Mouse (Mus musculus) embryonic fibroblast, embryonic 13.5 days (primary cell): ENCODE data around the gene Cd44. TPM values are rescaled to one million over a fixed set of nuclear protein-coding genes. Genes with fewer than 3 reads are reported as not detected.

ENCODE experiments used
- H3K27ac ChIP-seq: 2 replicates; pipeline ENCODE4 v1.5.1; 2012; ENCODE audit warnings: low read length, control low read depth, inconsistent platforms; ENCODE audit not compliant: insufficient read depth
- H3K4me1 ChIP-seq: 2 replicates; pipeline ENCODE4 v1.6.1; 2011; ENCODE audit warnings: low read length; ENCODE audit not compliant: control insufficient read depth, insufficient read depth
- H3K4me3 ChIP-seq: 2 replicates; pipeline ENCODE4 v1.5.1; 2011; ENCODE audit warnings: mild to moderate bottlenecking, control low read depth, low read length; ENCODE audit not compliant: insufficient read depth
- CTCF ChIP-seq: IDR thresholded peaks from 2 replicates; pipeline ENCODE4 v1.5.1; 2011; ENCODE audit warnings: mild to moderate bottlenecking, control low read depth, low read length, moderate library complexity, borderline replicate concordance; ENCODE audit not compliant: insufficient read depth
- POLR2A ChIP-seq: IDR thresholded peaks from 2 replicates; pipeline ENCODE4 v1.6.1; 2011; ENCODE audit warnings: low read depth, mild to moderate bottlenecking, control low read depth, low read length, moderate library complexity
- polyA plus RNA-seq: library from polyadenylated mRNA; stranded (reverse); fragments of >200 nt; gene quantifications from 2 replicates; pipeline ENCODE4 v1.2.4, GENCODE M21; 2011; ENCODE audit warnings: low read depth; ENCODE audit not compliant: missing spikeins, insufficient read length

Gene Cd44
- polyA plus RNA-seq, 1 experiment = 255 TPM

GRCm38 (mm10) chr2:102829201-102829600, 72.3 kb downstream of the Cd44 start:
- H3K4me1 ChIP-seq = peaks cover 15% of the 10 kb centered on the region
- no peak for TF ChIP-seq CTCF
- H3K4me3 ChIP-seq = no peak overlapping the region

GRCm38 (mm10) chr2:102828381-102828780, 73.1 kb downstream of the Cd44 start:
- TF ChIP-seq CTCF (no peak), POLR2A (no peak)
- peak overlapping the region; percentile 53 for H3K27ac ChIP-seq
- no peak overlapping the region for H3K4me3 ChIP-seq
- H3K4me1 ChIP-seq = peaks cover 18% of the 10 kb centered on the region

More at GRCm38 (mm10) chr2:102829201-102829600, 72.3 kb downstream of the Cd44 start:
- H3K27ac ChIP-seq = peak overlapping the region; percentile 53; the same call in 1 of the 2 replicates

GRCm38 (mm10) chr2:102827841-102828240, 73.6 kb downstream of the Cd44 start:
- peak overlapping the region; percentile 53 for H3K27ac ChIP-seq
- TF ChIP-seq POLR2A = no peak
- TF ChIP-seq CTCF = no peak
- H3K4me1 ChIP-seq = peaks cover 18% of the 10 kb centered on the region
- no peak overlapping the region for H3K4me3 ChIP-seq

GRCm38 (mm10) chr2:102825961-102826633, 75.4 kb downstream of the Cd44 start:
- Histone ChIP-seq H3K4me3 (no peak overlapping the region), H3K4me1 (peaks cover 18% of the 10 kb centered on the region)
- TF ChIP-seq CTCF (no peak), POLR2A (no peak)

GRCm38 (mm10) chr2:102822036-102822435, 79.4 kb downstream of the Cd44 start:
- Histone ChIP-seq H3K27ac (no peak overlapping the region), H3K4me1 (peaks cover 13% of the 10 kb centered on the region), H3K4me3 (no peak overlapping the region)
- TF ChIP-seq POLR2A (no peak), CTCF (no peak)

More at GRCm38 (mm10) chr2:102825961-102826633, 75.4 kb downstream of the Cd44 start:
- H3K27ac ChIP-seq = no peak overlapping the region

- H3K4me1 ChIP-seq = peaks cover 12% of the 10 kb centered on the region
- H3K4me3 ChIP-seq = no peak overlapping the region
- H3K27ac ChIP-seq = no peak overlapping the region
- TF ChIP-seq POLR2A (no peak), CTCF (no peak)
Observed at GRCm38 (mm10) chr2:102820790-102821189, 80.7 kb downstream of the Cd44 start.

- Histone ChIP-seq H3K27ac (no peak overlapping the region), H3K4me3 (no peak overlapping the region), H3K4me1 (peaks cover 12% of the 10 kb centered on the region)
- no peak for TF ChIP-seq POLR2A
- TF ChIP-seq CTCF = no peak
Observed at GRCm38 (mm10) chr2:102820225-102820711, 81.2 kb downstream of the Cd44 start.

- peaks cover 3% of the 10 kb centered on the region; the same call in 1 of the 2 replicates for H3K4me1 ChIP-seq
- H3K27ac ChIP-seq = no peak overlapping the region
- TF ChIP-seq POLR2A = no peak
- no peak for TF ChIP-seq CTCF
- H3K4me3 ChIP-seq = no peak overlapping the region
Observed at GRCm38 (mm10) chr2:102815289-102815809, 86.1 kb downstream of the Cd44 start.

- no peak overlapping the region for H3K27ac ChIP-seq
- peaks cover 3% of the 10 kb centered on the region; the same call in 1 of the 2 replicates for H3K4me1 ChIP-seq
- H3K4me3 ChIP-seq = no peak overlapping the region
- no peak for TF ChIP-seq CTCF
- no peak for TF ChIP-seq POLR2A
Observed at GRCm38 (mm10) chr2:102812756-102813155, 88.7 kb downstream of the Cd44 start.

GRCm38 (mm10) chr2:102809436-102809835, 92.0 kb downstream of the Cd44 start:
- H3K4me3 ChIP-seq = no peak overlapping the region
- no peak overlapping the region for H3K27ac ChIP-seq
- TF ChIP-seq POLR2A (no peak), CTCF (no peak)
- peaks cover 3% of the 10 kb centered on the region; the same call in 1 of the 2 replicates for H3K4me1 ChIP-seq
